Mouse (Mus musculus): ENCODE results near the gene Ggact.

Gene Ggact

GRCm38 (mm10) chr14:122900679-122901078, 12.9 kb downstream of the Ggact start:
- DNase-seq (ENCODE audit: low spot score) = no peak

GRCm38 (mm10) chr14:122898550-122898949, 15.0 kb downstream of the Ggact start:
- no peak for DNase-seq (ENCODE audit: low spot score)

GRCm38 (mm10) chr14:122896106-122896505, 17.5 kb downstream of the Ggact start:
- DNase-seq (ENCODE audit: low spot score) = no peak

DNA sequence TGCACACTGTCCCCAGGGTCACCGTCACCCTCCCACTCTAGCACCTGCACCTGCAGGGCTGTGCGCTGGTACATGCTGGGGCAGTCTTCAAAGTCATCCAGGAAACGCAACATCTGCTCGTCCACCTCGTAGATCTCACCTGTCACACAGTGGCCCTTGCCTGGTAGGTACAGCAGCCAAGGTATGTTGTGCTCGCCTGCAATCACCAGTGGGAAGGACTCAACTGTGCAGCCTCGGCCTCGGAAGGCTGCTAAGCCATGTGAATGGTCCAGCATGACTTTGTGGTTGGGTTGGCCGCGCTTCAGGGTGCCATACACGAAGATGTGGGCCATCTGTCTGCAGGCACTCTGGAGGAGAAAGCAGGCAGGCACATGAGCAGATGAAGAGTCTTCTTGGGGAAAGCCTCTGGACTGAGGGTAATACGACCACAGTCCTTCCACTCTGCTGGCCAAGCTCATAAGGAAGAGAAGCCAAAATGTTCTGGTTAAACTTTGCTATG, 22.0 kb downstream of the Ggact start:
- no peak for DNase-seq (ENCODE audit: low spot score)

DNA sequence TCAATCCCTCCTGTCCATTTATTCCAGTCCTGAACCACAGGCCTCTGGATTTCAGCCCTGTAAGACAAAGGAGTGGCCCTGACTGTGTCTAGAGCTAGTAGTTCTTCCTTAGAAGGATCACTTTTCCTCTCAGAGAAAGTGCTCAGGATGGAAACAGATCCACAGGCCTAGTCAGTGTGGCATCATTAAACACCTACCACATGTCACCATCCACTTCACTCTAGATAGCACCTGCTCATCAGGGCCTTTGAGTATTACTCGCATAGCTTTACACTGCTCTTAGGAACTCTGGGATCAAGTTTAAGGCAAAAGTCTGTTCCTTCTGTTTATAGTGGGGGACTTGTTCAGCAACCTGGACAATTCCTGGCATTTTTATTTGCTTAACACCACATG, 25.1 kb downstream of the Ggact start:
- no peak for DNase-seq (ENCODE audit: low spot score)

- no peak for DNase-seq (ENCODE audit: low spot score)
Observed at GRCm38 (mm10) chr14:122887702-122888479, 25.7 kb downstream of the Ggact start.

DNA sequence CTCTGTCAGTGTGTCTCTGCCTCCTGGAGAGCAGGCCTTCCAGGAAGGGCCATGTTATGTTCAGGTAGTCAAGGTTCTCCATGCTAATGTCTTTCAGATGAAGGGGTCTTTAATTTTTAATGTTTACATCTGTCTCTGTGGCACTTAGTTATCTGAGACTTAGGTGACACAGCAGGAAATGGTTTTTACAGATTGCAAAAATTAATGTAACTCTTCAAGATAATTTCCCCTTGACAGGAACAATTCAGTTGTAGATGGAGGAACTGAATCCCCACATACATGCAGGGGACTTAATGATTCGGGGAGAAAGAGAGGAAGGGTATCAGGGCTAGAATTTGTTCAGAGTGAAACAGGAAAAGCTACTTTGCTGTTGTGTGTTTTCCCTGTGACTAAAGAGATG, 26.3 kb downstream of the Ggact start:
- DNase-seq (ENCODE audit: low spot score) = no peak

GRCm38 (mm10) chr14:122885893-122886292, 27.7 kb downstream of the Ggact start:
- no peak for DNase-seq (ENCODE audit: low spot score)

- DNase-seq (ENCODE audit: low spot score) = no peak
Observed at GRCm38 (mm10) chr14:122883821-122884584, 29.6 kb downstream of the Ggact start.

DNA sequence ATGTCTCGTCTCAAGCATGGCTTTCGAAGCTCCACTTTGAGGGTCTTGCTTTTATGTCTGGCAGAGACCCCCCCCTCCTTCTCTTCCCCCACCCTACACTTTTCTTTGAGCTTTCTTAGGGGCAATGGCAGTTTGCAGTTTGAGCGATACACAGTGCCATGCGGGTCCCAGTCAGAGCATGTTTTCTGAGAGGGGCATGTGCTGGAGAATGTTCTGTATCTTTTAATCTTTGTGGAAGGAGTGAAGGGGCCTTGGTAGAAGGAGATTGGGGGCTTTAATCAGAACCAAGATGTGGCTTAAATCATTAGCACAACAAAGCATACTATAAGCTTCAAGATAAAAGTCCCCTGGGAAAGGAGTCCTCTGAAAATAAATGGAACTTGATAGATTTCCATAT, 30.1 kb downstream of the Ggact start:
- no peak for DNase-seq (ENCODE audit: low spot score)

DNA sequence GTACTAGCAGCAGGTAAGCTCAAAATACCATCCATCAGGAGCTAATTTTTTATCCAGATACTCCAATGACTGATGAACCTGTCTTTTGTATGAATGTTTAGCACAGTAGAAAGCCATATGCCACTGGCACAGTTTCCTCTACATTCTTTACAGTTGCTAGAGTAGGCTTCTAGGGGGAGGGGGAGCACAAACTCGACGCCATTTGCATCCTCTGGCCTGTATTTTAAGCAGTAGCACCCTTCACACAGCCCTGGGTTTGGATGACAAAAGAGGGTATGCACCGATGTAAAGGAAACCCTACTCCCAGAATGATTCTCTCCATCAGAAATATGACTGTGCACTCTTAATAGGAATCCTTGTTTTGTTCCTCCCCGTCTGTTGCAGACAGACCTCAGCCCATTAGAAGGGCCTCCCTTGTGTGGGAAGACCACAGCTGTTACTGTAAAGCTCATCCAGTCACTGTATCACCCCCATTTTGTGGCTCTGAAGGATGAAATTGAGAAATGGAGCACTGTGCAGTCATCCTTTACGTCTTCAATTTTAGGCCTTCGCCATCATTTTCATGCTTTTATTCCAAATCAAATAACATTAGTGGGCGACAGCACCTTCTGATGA, 30.7 kb downstream of the Ggact start:
- DNase-seq (ENCODE audit: low spot score) = no peak

GRCm38 (mm10) chr14:122882201-122882639, 31.3 kb downstream of the Ggact start:
- DNase-seq (ENCODE audit: low spot score) = no peak

- DNase-seq (ENCODE audit: low spot score) = no peak
Observed at GRCm38 (mm10) chr14:122881699-122882098, 31.9 kb downstream of the Ggact start.

- no peak for DNase-seq (ENCODE audit: low spot score)
Observed at GRCm38 (mm10) chr14:122880291-122880690, 33.3 kb downstream of the Ggact start.

- no peak for DNase-seq (ENCODE audit: low spot score)
Observed at GRCm38 (mm10) chr14:122877787-122878186, 35.8 kb downstream of the Ggact start.

GRCm38 (mm10) chr14:122876723-122877122, 36.8 kb downstream of the Ggact start:
- no peak for DNase-seq (ENCODE audit: low spot score)

- DNase-seq (ENCODE audit: low spot score) = peak; percentile 72
Observed at GRCm38 (mm10) chr14:122876163-122876562, 37.4 kb downstream of the Ggact start.

DNA sequence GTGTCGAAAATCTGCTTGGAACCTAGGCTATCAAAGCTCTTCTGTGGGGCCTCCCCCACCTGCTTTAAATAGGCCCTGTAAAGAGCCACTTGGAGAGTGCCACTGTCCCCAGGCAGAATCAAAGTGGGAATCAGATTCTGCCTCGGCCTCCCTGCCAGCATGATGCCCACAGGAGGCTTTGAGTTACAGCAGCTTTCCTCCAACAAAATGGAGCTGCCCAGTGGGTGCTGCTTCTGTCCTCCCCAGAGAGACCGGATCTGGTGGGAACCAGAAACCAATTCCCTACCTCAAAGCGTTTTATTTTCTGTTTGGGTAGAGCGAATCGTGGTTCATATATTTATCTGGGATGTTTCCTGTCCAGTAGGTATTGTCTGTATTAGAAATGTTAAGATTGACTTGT, 37.9 kb downstream of the Ggact start:
- DNase-seq (ENCODE audit: low spot score) = no peak

DNA sequence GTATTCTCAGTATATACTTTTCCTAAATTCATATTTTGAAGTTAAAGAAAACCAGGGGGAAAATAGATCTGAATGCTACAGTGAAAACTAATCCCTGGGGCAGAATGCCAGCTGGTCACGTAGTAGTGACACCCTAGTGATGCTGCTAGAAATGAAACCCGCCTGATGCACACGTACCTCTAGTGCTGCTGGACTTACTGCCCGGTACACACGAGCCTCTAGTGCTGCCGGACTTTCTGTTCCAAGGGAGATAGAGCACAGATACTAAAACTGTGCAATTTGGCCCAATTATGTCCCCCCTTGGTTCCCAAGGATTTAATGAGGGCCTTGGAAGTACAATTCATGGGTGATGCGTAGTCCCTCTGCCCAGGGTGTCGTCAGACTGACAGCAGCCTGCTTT, 38.5 kb downstream of the Ggact start:
- DNase-seq (ENCODE audit: low spot score) = no peak

DNA sequence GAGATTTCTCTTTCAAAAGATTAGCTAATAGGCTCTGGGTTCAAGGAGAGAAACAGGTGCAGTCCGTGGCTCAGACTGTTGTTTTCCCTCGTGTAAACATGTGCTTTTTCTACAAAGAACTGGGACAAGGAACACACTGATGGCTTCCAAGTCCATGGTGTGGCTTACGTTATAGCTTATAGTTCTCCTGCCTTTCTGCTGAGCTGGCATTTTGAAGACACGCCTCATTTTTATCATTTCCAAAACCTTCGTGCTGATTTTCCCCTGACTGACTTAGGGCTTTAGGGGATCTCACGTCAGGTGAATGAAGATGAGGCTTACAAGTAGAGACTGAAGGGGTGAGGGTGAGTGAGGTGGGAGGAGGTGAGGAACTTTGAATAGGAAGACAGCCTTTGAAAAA, 40.9 kb downstream of the Ggact start:
- DNase-seq (ENCODE audit: low spot score) = no peak

GRCm38 (mm10) chr14:122871841-122872580, 41.5 kb downstream of the Ggact start:
- DNase-seq (ENCODE audit: low spot score) = no peak

- no peak for DNase-seq (ENCODE audit: low spot score)
Observed at GRCm38 (mm10) chr14:122869831-122870230, 43.7 kb downstream of the Ggact start.
